Comparison of ENCODE assay signal across 20 mouse cellular contexts in the genomic region with DNA sequence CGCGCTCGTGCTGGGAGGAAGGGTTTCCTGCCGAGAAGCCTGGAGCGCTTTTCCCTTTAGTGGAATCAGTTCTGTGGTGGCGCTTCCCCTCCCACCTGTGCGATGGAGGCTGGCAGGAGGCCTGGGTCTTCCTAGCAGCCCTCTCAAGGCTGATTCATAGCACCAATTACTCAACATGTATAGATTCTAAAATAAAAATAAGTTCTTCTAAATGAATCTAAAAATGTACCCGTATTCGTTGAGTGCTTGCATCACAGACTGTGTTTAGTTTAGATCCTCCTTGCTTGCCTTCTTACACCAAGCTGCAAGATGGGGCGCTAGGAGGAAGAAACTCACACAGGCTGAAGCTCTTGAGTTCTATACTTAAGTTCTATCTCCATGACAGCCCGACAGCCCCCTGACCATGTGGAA. TPM values are rescaled to one million over a fixed set of nuclear protein-coding genes. Genes with fewer than 3 reads are reported as not detected.
DNase-seq lines count a peak whose midpoint lies in the region; TF ChIP-seq lines count a peak whose summit lies in the region.
"Had no signal": no experiment of that assay in that cellular context is flagged by ENCODE, and none has a peak within 500 bp of the region (broad histone marks: within the 10 kb centered on the region; RNA-seq: fewer than 3 reads in every experiment).

No protein-coding gene starts in this region.

- DNase-seq in heart, adult 11 months = peak; percentile 71
- no peak for DNase-seq in heart, postnatal 25 days (ENCODE audit: low spot score)
- DNase-seq in frontal cortex, postnatal 10 days (ENCODE audit: low spot score in 2 of 2) = peak; percentile 49 to 67
- DNase-seq in left cerebral cortex, adult 2 months (ENCODE audit: extremely low spot score in 1 of 2, low spot score in 2 of 2) = peak; percentile 63 to 74
- DNase-seq in right cerebral cortex, postnatal 14 days = peak; percentile 72
- no peak for DNase-seq in heart, postnatal 36 days
- DNase-seq in cerebellum, postnatal 10 days = no peak
- no peak for DNase-seq in adrenal gland, adult (ENCODE audit: inconsistent age in 2 of 2, low spot score in 1 of 2)
- DNase-seq: cerebellum, postnatal 14 days; gastrocnemius, postnatal 25 days; kidney, adult 2 months; kidney, postnatal 14 days had no signal

- intact Hi-C loops in heart, postnatal 25 days (cut with DNase I) = no loop called here
- intact Hi-C loops in left cerebral cortex, adult 2 months (cut with DNase I) = loop anchor here (1.0 kb wide), 2 partner anchors 45 to 225 kb away; no protein-coding TSS in a partner anchor
- intact Hi-C loops in heart, postnatal 36 days (cut with DNase I) = no loop called here

- no peak overlapping the region for H3K27ac ChIP-seq in left cerebral cortex, adult 2 months
- H3K27ac ChIP-seq: embryonic facial prominence, embryonic 10.5 days; forebrain, embryonic 15.5 days; hindbrain, embryonic 15.5 days; liver, embryonic 14.5 days; midbrain, embryonic 13.5 days; neural tube, embryonic 15.5 days; stomach, postnatal 0 days had no signal

- no peak overlapping the region for H3K4me3 ChIP-seq in left cerebral cortex, adult 2 months
- H3K4me3 ChIP-seq: embryonic facial prominence, embryonic 10.5 days; forebrain, embryonic 15.5 days; hindbrain, embryonic 15.5 days; midbrain, embryonic 13.5 days; myocyte; neural tube, embryonic 15.5 days had no signal

- TF ChIP-seq CTCF in left cerebral cortex, adult 2 months (IDR thresholded peaks at IDR 0.05) = no peak

RNA-seq across cellular contexts. Expression of a gene that starts 43.1 kb away (rescaled TPM):
- total RNA-seq in heart, postnatal 25 days (2021) = under 1 TPM; 0.39 to 0.61 TPM
- 10 to 100 TPM; 14.2 to 30.7 TPM for total RNA-seq in left cerebral cortex, adult 2 months (2021)
- total RNA-seq in heart, postnatal 36 days (2021) = 1 to 10 TPM in 1 of 2 experiments, under 1 TPM in 1; 0.27 to 1.2 TPM

RNA-seq across cellular contexts. Expression of a gene that starts 56.6 kb away (rescaled TPM):
- total RNA-seq in heart, postnatal 25 days (2021) = 10 to 100 TPM; 17.5 to 18.7 TPM
- 10 to 100 TPM; 36.6 to 37.7 TPM for total RNA-seq in left cerebral cortex, adult 2 months (2021)
- 10 to 100 TPM; 16.4 to 16.6 TPM for total RNA-seq in heart, postnatal 36 days (2021)

Comparison
In these comparisons a context has a peak if more than half of its experiments do, and no peak if none do; other contexts are left out.
1. DNase-seq: peak in heart, adult 11 months (single experiment), frontal cortex, postnatal 10 days (2 of 2), left cerebral cortex, adult 2 months (2 of 2) and right cerebral cortex, postnatal 14 days (single experiment); none in heart, postnatal 25 days (single experiment), heart, postnatal 36 days (0 of 2), cerebellum, postnatal 10 days (0 of 2) and adrenal gland, adult (0 of 2).
2. RNA of a gene that starts 43.1 kb away (total RNA-seq): 14.2 to 30.7 TPM in left cerebral cortex, adult 2 months; 0.27 to 1.2 TPM in heart, postnatal 36 days and 0.39 to 0.61 TPM in heart, postnatal 25 days; every median in the first group is over 4 times any median in the second.